Mouse (Mus musculus) hindbrain, embryonic 14.5 days (tissue): ENCODE results near the gene Pafah2. TPM values are rescaled to one million over a fixed set of nuclear protein-coding genes. Genes with fewer than 3 reads are reported as not detected.
A peak's percentile ranks its signal among the peaks of the same experiment; 100 is the strongest.

Source experiments
- ATAC-seq: fragments of 200-750 bp; cut with Nextera tagmentation; 2 replicates; pipeline ENCODE4 v1.8.0; 2017; ENCODE audit warnings: moderate number of reproducible peaks, mild to moderate bottlenecking, moderate TSS enrichment, moderate library complexity; ENCODE audit not compliant: low FRiP score
- DNase-seq: peaks from one replicate; pipeline ENCODE4 v3.0.0-alpha.2; 2015; ENCODE audit warnings: low spot score
- H3K27ac ChIP-seq: fragments of 300-500 bp; sonication (generic); 2 replicates; pipeline ENCODE4 v1.5.1; 2014; ENCODE audit warnings: mild to moderate bottlenecking, moderate library complexity
- H3K27me3 ChIP-seq: fragments of 300-500 bp; sonication (generic); 2 replicates; pipeline ENCODE4 v1.6.1; 2014; ENCODE audit warnings: mild to moderate bottlenecking, low read length, mixed read lengths; ENCODE audit not compliant: control insufficient read depth, insufficient read depth
- H3K36me3 ChIP-seq: fragments of 300-500 bp; sonication (generic); replicated peaks from 2 replicates; pipeline ENCODE4 v1.6.1; 2014; ENCODE audit not compliant: control insufficient read depth, insufficient read depth
- H3K4me1 ChIP-seq: fragments of 300-500 bp; sonication (generic); replicated peaks from 2 replicates; pipeline ENCODE4 v1.6.1; 2014; ENCODE audit warnings: antibody characterized with exemption, low read length, mixed read lengths; ENCODE audit not compliant: control insufficient read depth, insufficient read depth
- H3K4me2 ChIP-seq: fragments of 300-500 bp; sonication (generic); replicated peaks from 2 replicates; pipeline ENCODE4 v1.6.1; 2014; ENCODE audit warnings: mild to moderate bottlenecking, moderate library complexity
- H3K4me3 ChIP-seq: fragments of 300-500 bp; sonication (generic); replicated peaks from 2 replicates; pipeline ENCODE4 v1.5.1; 2014; ENCODE audit warnings: mild to moderate bottlenecking, low read length
- H3K9ac ChIP-seq: fragments of 300-500 bp; sonication (generic); 2 replicates; pipeline ENCODE4 v1.6.1; 2014
- H3K9me3 ChIP-seq: fragments of 300-500 bp; sonication (generic); 2 replicates; pipeline ENCODE4 v1.6.1; 2016; ENCODE audit warnings: low read length; ENCODE audit not compliant: control insufficient read depth
- WGBS: fragments of 180-500 bp; shearing (Covaris S2); extraction: QIAGEN DNeasy Blood & Tissue Kit; methylation state at CpG from one replicate; pipeline ENCODE4 v1.1.7; 2014; 5-methylcytosine and 5-hydroxymethylcytosine counted together
- microRNA-seq: library from miRNA; unstranded; fragments of <30 nt; microRNA quantifications from one replicate; pipeline ENCODE4, GENCODE M21; 2016
- polyA plus RNA-seq: library from polyadenylated mRNA; unstranded; fragments of >200 nt; fragmentation: Nextera tagmentation; extraction: Ambion mirVana; gene quantifications from 2 replicates; pipeline ENCODE4 v1.2.1, GENCODE M21; 2014

Pafah2 gene
- polyA plus RNA-seq, 1 experiment from 2014 or later, result 6.8 TPM

- peaks cover 49% of the 10 kb centered on the region for H3K4me1 ChIP-seq
- whole genome bisulfite sequencing, result under 1% methylated on average over 55 of the region's 68 CpGs
- H3K4me3 ChIP-seq, result peak overlapping the region; percentile 72
- DNase-seq, result peak; percentile 96
- peak; percentile 82 for ATAC-seq
- H3K9me3 ChIP-seq, result no peaks in the 10 kb centered on the region
- H3K9ac ChIP-seq, result peak overlapping the region; percentile 84
- no peaks in the 10 kb centered on the region for H3K27me3 ChIP-seq
- peak overlapping the region; percentile 96 for H3K27ac ChIP-seq
- peak overlapping the region; percentile 67 for H3K4me2 ChIP-seq
- H3K36me3 ChIP-seq, result peaks cover 29% of the 10 kb centered on the region
These were observed 72.6 kb downstream of the Pafah2 start for GRCm38 (mm10) chr4:134468578-134469266.

- Histone ChIP-seq H3K9ac (peak overlapping the region; percentile 84), H3K4me1 (peaks cover 55% of the 10 kb centered on the region), H3K36me3 (peaks cover 35% of the 10 kb centered on the region), H3K27ac (peak overlapping the region; percentile 96), H3K9me3 (no peaks in the 10 kb centered on the region), H3K4me3 (peak overlapping the region; percentile 72), H3K27me3 (no peaks in the 10 kb centered on the region), H3K4me2 (peak overlapping the region; percentile 67)
- peak; percentile 14; the same call in 1 of the 2 replicates for ATAC-seq
- 3% methylated on average over 6 of the region's 6 CpGs for WGBS
- peak; percentile 69 for DNase-seq
These were observed 73.2 kb downstream of the Pafah2 start for GRCm38 (mm10) chr4:134469341-134469796.

- DNase-seq, result peak; percentile 55
These were observed 73.9 kb downstream of the Pafah2 start for GRCm38 (mm10) chr4:134469985-134470384.

GRCm38 (mm10) chr4:134471469-134471868, 75.3 kb downstream of the Pafah2 start:
- peak overlapping the region; percentile 72 for H3K4me3 ChIP-seq
- ATAC-seq (no peak), DNase-seq (peak; percentile 59)
- peaks cover 49% of the 10 kb centered on the region for H3K4me1 ChIP-seq
- H3K27ac ChIP-seq, result peak overlapping the region; percentile 96
- no peaks in the 10 kb centered on the region for H3K9me3 ChIP-seq
- peak overlapping the region; percentile 67 for H3K4me2 ChIP-seq
- H3K36me3 ChIP-seq, result peaks cover 56% of the 10 kb centered on the region
- peak overlapping the region; percentile 84 for H3K9ac ChIP-seq
- no peaks in the 10 kb centered on the region for H3K27me3 ChIP-seq

More at GRCm38 (mm10) chr4:134469985-134470384, 73.9 kb downstream of the Pafah2 start:
- no peak for ATAC-seq
- peak overlapping the region; percentile 67 for H3K4me2 ChIP-seq
- H3K4me1 ChIP-seq, result peaks cover 61% of the 10 kb centered on the region
- peak overlapping the region; percentile 84 for H3K9ac ChIP-seq
- peak overlapping the region; percentile 72 for H3K4me3 ChIP-seq
- no peaks in the 10 kb centered on the region for H3K27me3 ChIP-seq
- 26% methylated on average over 3 of the region's 3 CpGs for WGBS
- peak overlapping the region; percentile 96 for H3K27ac ChIP-seq
- H3K36me3 ChIP-seq, result peaks cover 41% of the 10 kb centered on the region
- no peaks in the 10 kb centered on the region for H3K9me3 ChIP-seq

- peaks cover 70% of the 10 kb centered on the region for H3K36me3 ChIP-seq
- no peak for DNase-seq
- WGBS, result 46% methylated on average over 4 of the region's 4 CpGs
- H3K27me3 ChIP-seq, result no peaks in the 10 kb centered on the region
- 0 out of 2 replicates have a peak overlapping the region, but pooled peaks have one; percentile 13 for H3K9ac ChIP-seq
- no peak for ATAC-seq
- H3K4me2 ChIP-seq, result peak overlapping the region; percentile 19; the same call in 1 of the 2 replicates
- H3K4me3 ChIP-seq, result peak overlapping the region; percentile 1; the same call in 1 of the 2 replicates
- H3K27ac ChIP-seq, result peak overlapping the region; percentile 56
- no peaks in the 10 kb centered on the region for H3K9me3 ChIP-seq
- peaks cover 39% of the 10 kb centered on the region for H3K4me1 ChIP-seq
These were observed 77.6 kb downstream of the Pafah2 start for GRCm38 (mm10) chr4:134473764-134474163.

- DNase-seq (no peak), ATAC-seq (no peak)
- peak overlapping the region; percentile 1; the same call in 1 of the 2 replicates for H3K4me3 ChIP-seq
- peak overlapping the region; percentile 13; the same call in 1 of the 2 replicates for H3K9ac ChIP-seq
- H3K27me3 ChIP-seq, result no peaks in the 10 kb centered on the region
- H3K4me2 ChIP-seq, result peak overlapping the region; percentile 19; the same call in 1 of the 2 replicates
- peak overlapping the region; percentile 56 for H3K27ac ChIP-seq
- H3K4me1 ChIP-seq, result peaks cover 39% of the 10 kb centered on the region
- 26% methylated on average over 8 of the region's 8 CpGs for WGBS
- peaks cover 70% of the 10 kb centered on the region for H3K36me3 ChIP-seq
- H3K9me3 ChIP-seq, result no peaks in the 10 kb centered on the region
These were observed 78.1 kb downstream of the Pafah2 start for GRCm38 (mm10) chr4:134474240-134474639.

- H3K27ac ChIP-seq, result peak overlapping the region; percentile 34; the same call in 1 of the 2 replicates
- no peaks in the 10 kb centered on the region for H3K27me3 ChIP-seq
- ATAC-seq (no peak), DNase-seq (no peak)
- no peak overlapping the region for H3K4me2 ChIP-seq
- peaks cover 57% of the 10 kb centered on the region for H3K36me3 ChIP-seq
- no peak overlapping the region for H3K4me3 ChIP-seq
- H3K9me3 ChIP-seq, result no peaks in the 10 kb centered on the region
- 85% methylated on average over 8 of the region's 8 CpGs for WGBS
- H3K4me1 ChIP-seq, result peaks cover 29% of the 10 kb centered on the region
- H3K9ac ChIP-seq, result no peak overlapping the region
These were observed 80.8 kb downstream of the Pafah2 start for GRCm38 (mm10) chr4:134476899-134477298.

Small RNA genes lying within 50 kb of the gene (microRNA-seq; reads per million reads assigned to microRNA genes)
- gene Gm23634, result 0.81 reads per million

Other genes starting within 250 kb of the Pafah2 start
- 19.2 and 20.3 TPM in 2 replicates for gene Cep85, start 209.2 kb upstream of the Pafah2 start, polyA plus RNA-seq
- gene Gm7534, start 193.3 kb upstream of the Pafah2 start, polyA plus RNA-seq, result not detected in 2 replicates
- 0.13 TPM in 1 of 2 replicates, not detected in the other for gene Catsper4, start 168.9 kb upstream of the Pafah2 start, polyA plus RNA-seq
- 0.13 and 0.31 TPM in 2 replicates for gene Cnksr1, start 157.9 kb upstream of the Pafah2 start, polyA plus RNA-seq
- gene E130218I03Rik, start 152.7 kb upstream of the Pafah2 start, polyA plus RNA-seq, result 0.32 TPM in 1 of 2 replicates, not detected in the other
- 12.5 and 14.4 TPM in 2 replicates for gene Zfp593, start 150.7 kb upstream of the Pafah2 start, polyA plus RNA-seq
- 0.35 and 0.87 TPM in 2 replicates for gene Gm30191, start 149.4 kb upstream of the Pafah2 start, polyA plus RNA-seq
- gene Grrp1, start 142.2 kb upstream of the Pafah2 start, polyA plus RNA-seq, result 16.4 and 16.9 TPM in 2 replicates
- gene Pdik1l, start 108.4 kb upstream of the Pafah2 start, polyA plus RNA-seq, result 38.5 and 45.1 TPM in 2 replicates
- 0.23 TPM in 1 of 2 replicates, not detected in the other for gene Trim63, start 81.2 kb upstream of the Pafah2 start, polyA plus RNA-seq
- gene Slc30a2, start 53.1 kb upstream of the Pafah2 start, polyA plus RNA-seq, result 0.13 and 0.14 TPM in 2 replicates
- gene Extl1, start 12.5 kb upstream of the Pafah2 start, polyA plus RNA-seq, result 0.30 and 0.58 TPM in 2 replicates
- gene Stmn1, start 72.0 kb downstream of the Pafah2 start, polyA plus RNA-seq, result 5,273 and 5,278 TPM in 2 replicates
- gene Paqr7, start 100.4 kb downstream of the Pafah2 start, polyA plus RNA-seq, result 11.5 and 12.4 TPM in 2 replicates
- 0.40 and 0.91 TPM in 2 replicates for gene Aunip, start 114.7 kb downstream of the Pafah2 start, polyA plus RNA-seq
- 184 and 202 TPM in 2 replicates for gene Mtfr1l, start 139.1 kb downstream of the Pafah2 start, polyA plus RNA-seq
- 10.9 and 12.8 TPM in 2 replicates for gene Selenon, start 155.8 kb downstream of the Pafah2 start, polyA plus RNA-seq